Mouse (Mus musculus) CH12.LX (cell line): ENCODE data around the gene H2-Ab1.

ENCODE experiments used
- CTCF ChIP-seq, 2 experiments: IDR thresholded peaks in 1 of 2; conservative IDR thresholded peaks in 1 of 2; 2 replicates each; pipeline ENCODE4 v1.5.1; 2011 to 2012; ENCODE audit warnings: low read depth in 2 of 2, low read length in 2 of 2, improper control_type of control experiment in 1 of 2, inconsistent platforms in 1 of 2, mild to moderate bottlenecking in 1 of 2, moderate library complexity in 1 of 2
- SIN3A ChIP-seq: IDR thresholded peaks from 2 replicates; pipeline ENCODE4 v1.6.1; 2012; ENCODE audit warnings: low read length, improper control_type of control experiment, inconsistent platforms
- TBP ChIP-seq: conservative IDR thresholded peaks from 2 replicates; pipeline ENCODE4 v1.6.1; 2011; ENCODE audit warnings: low read depth, low read length, improper control_type of control experiment

DNA sequence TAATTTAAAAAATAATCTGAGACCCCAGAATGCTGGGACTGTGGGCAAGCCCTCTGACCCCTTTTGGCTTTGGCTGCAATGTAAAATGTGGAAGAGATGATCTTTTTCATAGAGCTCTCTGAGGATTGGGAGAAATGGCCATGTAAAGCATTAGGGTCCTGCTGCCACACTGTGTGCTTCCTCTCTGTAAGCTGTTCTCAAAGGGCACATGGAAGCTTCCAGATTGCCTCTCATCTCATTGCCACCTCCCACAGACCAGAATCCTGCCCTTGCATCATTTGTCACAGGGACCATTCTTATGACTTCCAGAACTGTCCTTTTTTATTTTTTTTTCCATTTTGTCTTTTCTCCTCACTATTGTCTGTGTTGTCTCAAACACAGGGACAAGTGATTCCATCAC lies 49.7 kb downstream of the H2-Ab1 start:
- TF ChIP-seq TBP (no peak), SIN3A (peak; percentile 64), CTCF (conservative IDR thresholded peaks at IDR 0.05 in 1 of 2, IDR thresholded peaks at IDR 0.05 in 1 of 2; ENCODE audit: low read depth in 2 of 2, low read length in 2 of 2) (no peak)
